Mouse (Mus musculus): ENCODE measurements around the gene Gm8247. TPM values are rescaled to one million over a fixed set of nuclear protein-coding genes. Genes with fewer than 3 reads are reported as not detected.

The Gm8247 gene
- 0.10 TPM in 1 of 2 replicates, not detected in the other for polyA plus RNA-seq (2012; rRNA removed)

GRCm38 (mm10) chr14:44582853-44583252 is at the start of gene Gm8247:
Gm8247 (plus strand) TSS chr14:44583153.

GRCm38 (mm10) chr14:44627737-44628136 is 44.8 kb downstream of the Gm8247 start, which contains the start of gene Gm5624:
Gm5624 (minus strand) TSS chr14:44627938.

Other genes starting within 250 kb of the Gm8247 start
- gene Gm5930, start 244.6 kb upstream of the Gm8247 start, polyA plus RNA-seq (2012; rRNA removed), result not detected in 2 replicates
- 0.06 TPM in 2 replicates for gene Gm8229, start 217.8 kb upstream of the Gm8247 start, polyA plus RNA-seq (2012; rRNA removed)
- gene Gm3371, start 172.5 kb upstream of the Gm8247 start, polyA plus RNA-seq (2012; rRNA removed), result not detected in 2 replicates
- not detected in 2 replicates for gene Gm8232, start 149.5 kb upstream of the Gm8247 start, polyA plus RNA-seq (2012; rRNA removed)
- 0.12 TPM in 1 of 2 replicates, not detected in the other for gene BC061237, start 90.7 kb upstream of the Gm8247 start, polyA plus RNA-seq (2012; rRNA removed)
- not detected in 2 replicates for gene Gm17093, start 64.9 kb upstream of the Gm8247 start, polyA plus RNA-seq (2012; rRNA removed)
- gene Gm5624, start 44.8 kb downstream of the Gm8247 start, polyA plus RNA-seq (2012; rRNA removed), result not detected in 2 replicates
- not detected in 2 replicates for gene Gm8257, start 123.3 kb downstream of the Gm8247 start, polyA plus RNA-seq (2012; rRNA removed)
- gene Gm8267, start 167.2 kb downstream of the Gm8247 start, polyA plus RNA-seq (2012; rRNA removed), result not detected in 2 replicates